In the genomic region with DNA sequence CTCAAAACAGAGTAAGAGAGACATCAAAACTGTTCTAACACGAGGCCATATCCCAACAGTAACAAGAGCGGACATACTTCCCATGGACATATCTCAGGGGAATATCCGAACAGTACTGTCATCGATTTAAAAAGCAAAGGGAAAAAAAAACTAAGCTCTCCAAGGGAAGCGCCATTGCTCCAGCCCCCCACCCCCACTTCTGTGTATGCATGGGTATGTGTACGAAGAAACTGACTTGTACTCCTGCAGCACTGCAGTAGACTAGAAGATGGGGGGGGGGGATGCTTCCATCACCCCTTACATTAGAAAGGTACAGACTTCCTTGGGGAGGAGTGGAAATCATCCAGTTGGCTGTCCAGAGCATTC, we compare ENCODE assay signal across 8 mouse cellular contexts. TPM values are rescaled to one million over a fixed set of nuclear protein-coding genes. Genes with fewer than 3 reads are reported as not detected.
DNase-seq lines count a peak whose midpoint lies in the region; ATAC-seq and TF ChIP-seq lines count a peak whose summit lies in the region.

No protein-coding gene starts in this region.

- H3K27ac ChIP-seq in kidney, embryonic 14.5 days (ENCODE audit: low read depth, low read length): peak overlapping the region; percentile 97; the same call in 1 of the 2 replicates
- H3K27ac ChIP-seq in MEL (ENCODE audit: control insufficient read depth, low read depth, low read length): peak overlapping the region; percentile 32; the same call in 1 of the 2 replicates
- H3K27ac ChIP-seq in forebrain, postnatal 0 days (ENCODE audit: low read depth, low read length): peak overlapping the region; percentile 95; the same call in 1 of the 2 replicates
- H3K27ac ChIP-seq in macrophage: peak overlapping the region; percentile 78

- 0 out of 2 replicates have a peak, but pooled peaks cover 4% of the 10 kb centered on the region for H3K36me3 ChIP-seq in kidney, embryonic 14.5 days (ENCODE audit: control insufficient read depth, insufficient read depth, low read length)
- H3K36me3 ChIP-seq in MEL (ENCODE audit: control insufficient read depth in 1 of 2, insufficient read depth in 2 of 2, low read length in 2 of 2) (peaks cover 21 to 26% of the 10 kb centered on the region in 2 experiments), macrophage (ENCODE audit: inconsistent target) (0 out of 2 replicates have a peak, but pooled peaks cover 3% of the 10 kb centered on the region)
- H3K36me3 ChIP-seq in forebrain, postnatal 0 days (ENCODE audit: insufficient read depth): no peaks in the 10 kb centered on the region; the same call in 1 of the 2 replicates

- no peak for DNase-seq in kidney, adult 11 months
- no peak for DNase-seq in MEL (ENCODE audit: low read depth, low spot score)
- no peak for DNase-seq in forebrain, postnatal 0 days
- DNase-seq in right cerebral cortex, postnatal 14 days: no peak
- DNase-seq in right cerebral cortex, adult 2 months (ENCODE audit: low spot score in 2 of 2): no peak

- no peak for TF ChIP-seq POLR2A in MEL (IDR thresholded peaks at IDR 0.05; ENCODE audit: control insufficient read depth in 1 of 2, insufficient read depth in 1 of 2, low read depth in 1 of 2, low read length in 2 of 2, poor library complexity in 1 of 2)

- H3K27me3 ChIP-seq in kidney, embryonic 14.5 days (ENCODE audit: control insufficient read depth, insufficient read depth, low read length): no peaks in the 10 kb centered on the region
- no peaks in the 10 kb centered on the region for H3K27me3 ChIP-seq in MEL (ENCODE audit: control insufficient read depth in 1 of 2, insufficient read depth in 2 of 2, low read length in 2 of 2)
- no peaks in the 10 kb centered on the region for H3K27me3 ChIP-seq in forebrain, postnatal 0 days (ENCODE audit: insufficient read depth, low read length)

- H3K4me2 ChIP-seq in kidney, embryonic 14.5 days (replicated peaks; ENCODE audit: low read depth, low read length): peak overlapping the region; percentile 57
- H3K4me2 ChIP-seq in forebrain, postnatal 0 days (ENCODE audit: low read depth): peak overlapping the region; percentile 65

- H3K4me1 ChIP-seq in kidney, embryonic 14.5 days (ENCODE audit: control insufficient read depth, insufficient read depth, low read length): peaks cover 9% of the 10 kb centered on the region; the same call in 1 of the 2 replicates
- peaks cover 10 to 22% of the 10 kb centered on the region in 2 experiments; a peak in 3 of 4 replicates for H3K4me1 ChIP-seq in MEL (ENCODE audit: control insufficient read depth in 1 of 2, insufficient read depth in 2 of 2, low read length in 2 of 2)
- H3K4me1 ChIP-seq in forebrain, postnatal 0 days (ENCODE audit: insufficient read depth): peaks cover 7% of the 10 kb centered on the region

- peak overlapping the region; percentile 99 for H3K4me3 ChIP-seq in kidney, embryonic 14.5 days (ENCODE audit: low read length)
- H3K4me3 ChIP-seq in MEL (ENCODE audit: control insufficient read depth in 1 of 2, insufficient read depth in 1 of 2, low read depth in 2 of 2, low read length in 2 of 2) (peak overlapping the region; percentile 88 to 95), macrophage (ENCODE audit: inconsistent target) (peak overlapping the region; percentile 84)
- peak overlapping the region; percentile 99 for H3K4me3 ChIP-seq in forebrain, postnatal 0 days (ENCODE audit: low read depth, low read length)

- no peaks in the 10 kb centered on the region for H3K9me3 ChIP-seq in kidney, embryonic 14.5 days (ENCODE audit: control insufficient read depth, low read length)
- no peaks in the 10 kb centered on the region for H3K9me3 ChIP-seq in MEL (replicated peaks; ENCODE audit: insufficient read depth, low read length)
- no peaks in the 10 kb centered on the region for H3K9me3 ChIP-seq in forebrain, postnatal 0 days (ENCODE audit: low read length)

- TF ChIP-seq CTCF in MEL (IDR thresholded peaks at IDR 0.05 in 2 of 3, conservative IDR thresholded peaks at IDR 0.05 in 1 of 3; ENCODE audit: control insufficient read depth in 1 of 3, insufficient read depth in 1 of 3, low read depth in 2 of 3, low read length in 3 of 3, poor library complexity in 1 of 3, severe bottlenecking in 1 of 3): no peak
- no peak for TF ChIP-seq CTCF in forebrain, postnatal 0 days (IDR thresholded peaks at IDR 0.05; ENCODE audit: low read depth)

- no peak for ATAC-seq in kidney, embryonic 14.5 days (ENCODE audit: low FRiP score, low TSS enrichment)
- peak; percentile 5; the same call in 1 of the 2 replicates for ATAC-seq in forebrain, postnatal 0 days
- no peak for ATAC-seq in erythroid progenitor cell, adult 5-6 weeks (replicated peaks; ENCODE audit: low FRiP score, poor library complexity, severe bottlenecking)

- WGBS in kidney, embryonic 14.5 days: 4% methylated on average over 6 of the region's 6 CpGs
- 3% methylated on average over 6 of the region's 6 CpGs for WGBS in forebrain, postnatal 0 days
- 14% methylated on average over 6 of the region's 6 CpGs for WGBS in macrophage (ENCODE audit: missing documents)

- H3K79me2 ChIP-seq in MEL (ENCODE audit: control insufficient read depth, insufficient read depth, low read length, poor library complexity) (peaks cover 41% of the 10 kb centered on the region), macrophage (ENCODE audit: inconsistent target) (peaks cover 57% of the 10 kb centered on the region)

- TF ChIP-seq RAD21 in MEL (IDR thresholded peaks at IDR 0.05; ENCODE audit: low read depth, low read length): no peak

- H3K9ac ChIP-seq in kidney, embryonic 14.5 days (ENCODE audit: low read depth, low read length): peak overlapping the region; percentile 100
- H3K9ac ChIP-seq in MEL (ENCODE audit: control insufficient read depth, low read depth, low read length, poor library complexity, severe bottlenecking): peak overlapping the region; percentile 95
- H3K9ac ChIP-seq in forebrain, postnatal 0 days: peak overlapping the region; percentile 98

- no peak for TF ChIP-seq EP300 in MEL (IDR thresholded peaks at IDR 0.05; ENCODE audit: low read depth in 1 of 2, low read length in 2 of 2)

TF ChIP-seq in MEL, 35 proteins besides CTCF, POLR2A, EP300 and RAD21:
- no peak for TF ChIP-seq SMC3 (IDR thresholded peaks at IDR 0.05; ENCODE audit: low read depth, low read length)
- no peak for TF ChIP-seq ELF1 (IDR thresholded peaks at IDR 0.05; ENCODE audit: low read depth, low read length)
- TF ChIP-seq E2F4 (IDR thresholded peaks at IDR 0.05; ENCODE audit: borderline replicate concordance, low read depth, low read length): no peak
- TF ChIP-seq JUND (IDR thresholded peaks at IDR 0.05; ENCODE audit: low read depth, low read length): no peak
- TF ChIP-seq TCF12 (IDR thresholded peaks at IDR 0.05; ENCODE audit: low read depth, low read length): 0 out of 2 replicates have a peak, but pooled peaks have one; percentile 9

RNA-seq across cellular contexts. Expression of gene Taok1, which starts 1.2 kb away (rescaled TPM):
- polyA plus RNA-seq in kidney, embryonic 14.5 days (2014; fragmentation: Nextera tagmentation; extraction: Ambion mirVana): 21.4 and 23.7 TPM in 2 replicates
- 15.9 and 16.1 TPM in 2 replicates for total RNA-seq in MEL (2012; rRNA removed)
- polyA plus RNA-seq in MEL (2012; ENCODE audit: insufficient read depth in 1 of 2, insufficient read length in 2 of 2, low read depth in 1 of 2, low replicate concordance in 2 of 2, missing spikeins in 1 of 2) (10 to 100 TPM in 1 of 2 experiments, 1 to 10 TPM in 1; 7.9 to 31.0 TPM), macrophage (2018) (16.9 to 21.9 TPM (median 19.1 TPM) in 3 replicates)
- total RNA-seq in forebrain, postnatal 0 days (2014; rRNA removed): 74.2 and 87.4 TPM in 2 replicates
- polyA plus RNA-seq in forebrain, postnatal 0 days (2015; fragmentation: Nextera tagmentation; extraction: Ambion mirVana): 20.4 and 30.8 TPM in 2 replicates
- total RNA-seq in macrophage (2018; cell fraction: chromatin; rRNA removed): 100 to 1,000 TPM in 18 of 26 experiments, 10 to 100 TPM in 8; 92.5 to 145 (median 107) TPM
- 10 to 100 TPM; 46.7 to 77.0 (median 58.6) TPM for total RNA-seq in macrophage (2018; cell fraction: cytosol; rRNA removed)
- 100 to 1,000 TPM in 9 of 26 experiments, 10 to 100 TPM in 17; 85.3 to 166 (median 94.5) TPM for total RNA-seq in macrophage (2018; cell fraction: nucleus; rRNA removed)
- 25.6 and 28.9 TPM in 2 replicates for total RNA-seq in erythroid progenitor cell, adult 5-6 weeks (2015; ENCODE audit: low replicate concordance)
- total RNA-seq in erythroid progenitor cell, adult 5-6 weeks (2017; ENCODE audit: low replicate concordance): 35.2 and 43.4 TPM in 2 replicates

Comparison
In these comparisons a context has a peak if more than half of its experiments do, and no peak if none do; other contexts are left out.
1. H3K27ac ChIP-seq: peak in every context shown above with its lines; median percentile 97 in kidney, embryonic 14.5 days; 95 in forebrain, postnatal 0 days; 78 in macrophage; 32 in MEL.